Mouse (Mus musculus) olfactory bulb, adult 2 months (tissue): Measurements from ENCODE around the gene Kcna5.

Experiments used
- CTCF ChIP-seq: fragments of 200-500 bp; IDR thresholded peaks from 2 replicates; pipeline ENCODE4 v1.5.1; 2012; ENCODE audit warnings: low read depth, mild to moderate bottlenecking, low read length, moderate library complexity; ENCODE audit not compliant: insufficient read depth
- POLR2A ChIP-seq: fragments of 200-500 bp; IDR thresholded peaks from 2 replicates; pipeline ENCODE4 v1.6.1; 2012; ENCODE audit warnings: mild to moderate bottlenecking, low read depth, low read length, moderate library complexity; ENCODE audit not compliant: insufficient read depth

GRCm38 (mm10) chr6:126536926-126537325 is 1.7 kb upstream of the Kcna5 start:
- TF ChIP-seq CTCF (no peak), POLR2A (no peak)
